Mouse (Mus musculus) forebrain, embryonic 13.5 days (tissue): ENCODE measurements around the gene Tmco1. TPM values are rescaled to one million over a fixed set of nuclear protein-coding genes. Genes with fewer than 3 reads are reported as not detected.

ENCODE experiments used
- ATAC-seq: fragments of 200-750 bp; cut with Nextera tagmentation; 2 replicates; pipeline ENCODE4 v1.8.0; 2017
- H3K27ac ChIP-seq: fragments of 300-500 bp; sonication (generic); 2 replicates; pipeline ENCODE4 v1.5.1; 2015; ENCODE audit warnings: inconsistent platforms, mild to moderate bottlenecking, moderate library complexity
- H3K27me3 ChIP-seq: fragments of 300-500 bp; sonication (generic); 2 replicates; pipeline ENCODE4 v1.6.1; 2015; ENCODE audit warnings: mild to moderate bottlenecking, inconsistent platforms
- H3K36me3 ChIP-seq: fragments of 300-500 bp; sonication (generic); 2 replicates; pipeline ENCODE4 v1.6.1; 2015; ENCODE audit warnings: mild to moderate bottlenecking, inconsistent platforms; ENCODE audit not compliant: poor library complexity, severe bottlenecking
- H3K4me1 ChIP-seq: fragments of 300-500 bp; sonication (generic); 2 replicates; pipeline ENCODE4 v1.6.1; 2015; ENCODE audit warnings: inconsistent platforms
- H3K4me2 ChIP-seq: fragments of 300-500 bp; sonication (generic); 2 replicates; pipeline ENCODE4 v1.6.1; 2015; ENCODE audit warnings: inconsistent platforms, mild to moderate bottlenecking, moderate library complexity
- H3K4me3 ChIP-seq: fragments of 300-500 bp; sonication (generic); 2 replicates; pipeline ENCODE4 v1.5.1; 2015; ENCODE audit warnings: mild to moderate bottlenecking, inconsistent platforms
- H3K9ac ChIP-seq: fragments of 300-500 bp; sonication (generic); 2 replicates; pipeline ENCODE4 v1.6.1; 2015; ENCODE audit warnings: mild to moderate bottlenecking, inconsistent platforms
- H3K9me3 ChIP-seq: fragments of 300-500 bp; sonication (generic); replicated peaks from 2 replicates; pipeline ENCODE4 v1.6.1; 2016; ENCODE audit warnings: inconsistent platforms
- WGBS: fragments of 180-500 bp; shearing (Covaris S2); methylation state at CpG from one replicate; pipeline ENCODE4 v1.1.7; 2015; 5-methylcytosine and 5-hydroxymethylcytosine counted together
- polyA plus RNA-seq: library from polyadenylated mRNA; unstranded; fragments of >200 nt; fragmentation: Nextera tagmentation; extraction: Ambion mirVana; gene quantifications from 2 replicates; pipeline ENCODE4 v1.2.1, GENCODE M21; 2015

Gene Tmco1
- polyA plus RNA-seq, 1 experiment from 2014 or later, result 74.1 TPM

GRCm38 (mm10) chr1:167362819-167363218 lies 54.6 kb downstream of the Tmco1 start:
- no peak for ATAC-seq
- Histone ChIP-seq H3K4me1 (no peaks in the 10 kb centered on the region), H3K4me3 (no peak overlapping the region), H3K27ac (no peak overlapping the region), H3K27me3 (no peaks in the 10 kb centered on the region), H3K4me2 (no peak overlapping the region), H3K36me3 (peaks cover 18% of the 10 kb centered on the region), H3K9ac (no peak overlapping the region), H3K9me3 (no peaks in the 10 kb centered on the region)
- WGBS, result 84% methylated on average over 4 of the region's 4 CpGs

- H3K27ac ChIP-seq, result no peak overlapping the region
- H3K27me3 ChIP-seq, result no peaks in the 10 kb centered on the region
- no peak overlapping the region for H3K9ac ChIP-seq
- no peak overlapping the region for H3K4me3 ChIP-seq
- peaks cover 22% of the 10 kb centered on the region for H3K36me3 ChIP-seq
- no peaks in the 10 kb centered on the region for H3K9me3 ChIP-seq
- H3K4me1 ChIP-seq, result no peaks in the 10 kb centered on the region
- no peak overlapping the region for H3K4me2 ChIP-seq
- no peak for ATAC-seq
- WGBS, result 45% methylated on average over 5 of the region's 5 CpGs
Measured at GRCm38 (mm10) chr1:167363322-167363721, 55.1 kb downstream of the Tmco1 start.

- 90% methylated on average over 7 of the region's 7 CpGs for WGBS
Measured at GRCm38 (mm10) chr1:167365808-167366207, 57.6 kb downstream of the Tmco1 start.

GRCm38 (mm10) chr1:167366621-167367020 lies 58.4 kb downstream of the Tmco1 start:
- H3K4me3 ChIP-seq, result no peak overlapping the region
- no peaks in the 10 kb centered on the region for H3K9me3 ChIP-seq
- H3K4me2 ChIP-seq, result no peak overlapping the region
- no peaks in the 10 kb centered on the region for H3K27me3 ChIP-seq
- peaks cover 22% of the 10 kb centered on the region for H3K36me3 ChIP-seq
- ATAC-seq, result no peak
- 90% methylated on average over 6 of the region's 6 CpGs for WGBS
- H3K27ac ChIP-seq, result no peak overlapping the region
- H3K4me1 ChIP-seq, result no peaks in the 10 kb centered on the region
- H3K9ac ChIP-seq, result no peak overlapping the region

More at GRCm38 (mm10) chr1:167365808-167366207, 57.6 kb downstream of the Tmco1 start:
- Histone ChIP-seq H3K27ac (no peak overlapping the region), H3K4me2 (no peak overlapping the region), H3K36me3 (peaks cover 25% of the 10 kb centered on the region), H3K9ac (no peak overlapping the region), H3K4me1 (no peaks in the 10 kb centered on the region), H3K4me3 (no peak overlapping the region), H3K27me3 (no peaks in the 10 kb centered on the region), H3K9me3 (no peaks in the 10 kb centered on the region)
- ATAC-seq, result no peak

- H3K4me3 ChIP-seq, result no peak overlapping the region
- no peaks in the 10 kb centered on the region for H3K27me3 ChIP-seq
- H3K9me3 ChIP-seq, result no peaks in the 10 kb centered on the region
- ATAC-seq, result no peak
- peaks cover 22% of the 10 kb centered on the region for H3K36me3 ChIP-seq
- H3K4me1 ChIP-seq, result no peaks in the 10 kb centered on the region
- H3K4me2 ChIP-seq, result no peak overlapping the region
- H3K9ac ChIP-seq, result no peak overlapping the region
- no peak overlapping the region for H3K27ac ChIP-seq
- WGBS, result 96% methylated on average over 4 of the region's 4 CpGs
Measured at GRCm38 (mm10) chr1:167368018-167368417, 59.8 kb downstream of the Tmco1 start.

GRCm38 (mm10) chr1:167368513-167368912 lies 60.3 kb downstream of the Tmco1 start:
- H3K4me1 ChIP-seq, result no peaks in the 10 kb centered on the region
- H3K4me3 ChIP-seq, result no peak overlapping the region
- 86% methylated on average over 7 of the region's 7 CpGs for WGBS
- peaks cover 22% of the 10 kb centered on the region for H3K36me3 ChIP-seq
- H3K27me3 ChIP-seq, result no peaks in the 10 kb centered on the region
- no peaks in the 10 kb centered on the region for H3K9me3 ChIP-seq
- no peak overlapping the region for H3K4me2 ChIP-seq
- no peak overlapping the region for H3K27ac ChIP-seq
- no peak overlapping the region for H3K9ac ChIP-seq
- ATAC-seq, result no peak

- peak; percentile 64 for ATAC-seq
- Histone ChIP-seq H3K27me3 (peaks cover 2% of the 10 kb centered on the region; the same call in 1 of the 2 replicates), H3K9ac (no peak overlapping the region), H3K27ac (no peak overlapping the region), H3K36me3 (peaks cover 22% of the 10 kb centered on the region), H3K4me1 (peaks cover 7% of the 10 kb centered on the region; the same call in 1 of the 2 replicates), H3K9me3 (no peaks in the 10 kb centered on the region), H3K4me2 (no peak overlapping the region), H3K4me3 (no peak overlapping the region)
- 12% methylated on average over 7 of the region's 7 CpGs for WGBS
Measured at GRCm38 (mm10) chr1:167369905-167370304, 61.7 kb downstream of the Tmco1 start.

GRCm38 (mm10) chr1:167372739-167373138 lies 64.6 kb downstream of the Tmco1 start:
- Histone ChIP-seq H3K36me3 (peaks cover 16% of the 10 kb centered on the region), H3K27ac (no peak overlapping the region), H3K27me3 (peaks cover 3% of the 10 kb centered on the region; the same call in 1 of the 2 replicates), H3K9ac (no peak overlapping the region), H3K9me3 (no peaks in the 10 kb centered on the region), H3K4me1 (peaks cover 9% of the 10 kb centered on the region; the same call in 1 of the 2 replicates), H3K4me2 (no peak overlapping the region), H3K4me3 (no peak overlapping the region)
- WGBS, result 93% methylated on average over 7 of the region's 7 CpGs
- no peak for ATAC-seq

GRCm38 (mm10) chr1:167374003-167374784 lies 66.0 kb downstream of the Tmco1 start:
- Histone ChIP-seq H3K27me3 (peaks cover 3% of the 10 kb centered on the region; the same call in 1 of the 2 replicates), H3K4me2 (no peak overlapping the region)
- WGBS, result 26% methylated on average over 15 of the region's 15 CpGs

GRCm38 (mm10) chr1:167374942-167375341 lies 66.8 kb downstream of the Tmco1 start:
- WGBS, result 41% methylated on average over 2 of the region's 2 CpGs
- Histone ChIP-seq H3K4me1 (peaks cover 16% of the 10 kb centered on the region), H3K9me3 (no peaks in the 10 kb centered on the region), H3K4me2 (no peak overlapping the region), H3K27me3 (peaks cover 3% of the 10 kb centered on the region; the same call in 1 of the 2 replicates), H3K27ac (no peak overlapping the region), H3K9ac (no peak overlapping the region), H3K4me3 (no peak overlapping the region), H3K36me3 (peaks cover 10% of the 10 kb centered on the region)
- ATAC-seq, result no peak

More at GRCm38 (mm10) chr1:167374003-167374784, 66.0 kb downstream of the Tmco1 start:
- Histone ChIP-seq H3K9ac (no peak overlapping the region), H3K9me3 (no peaks in the 10 kb centered on the region), H3K4me3 (no peak overlapping the region), H3K27ac (no peak overlapping the region), H3K36me3 (peaks cover 10% of the 10 kb centered on the region), H3K4me1 (peaks cover 16% of the 10 kb centered on the region)
- ATAC-seq, result peak; percentile 56; the same call in 1 of the 2 replicates

GRCm38 (mm10) chr1:167378019-167378418 lies 69.8 kb downstream of the Tmco1 start:
- Histone ChIP-seq H3K9ac (no peak overlapping the region), H3K27ac (no peak overlapping the region), H3K4me2 (no peak overlapping the region), H3K9me3 (no peaks in the 10 kb centered on the region), H3K4me3 (no peak overlapping the region), H3K4me1 (peaks cover 17% of the 10 kb centered on the region), H3K36me3 (peaks cover 10% of the 10 kb centered on the region), H3K27me3 (peaks cover 3% of the 10 kb centered on the region; the same call in 1 of the 2 replicates)
- no peak for ATAC-seq
- 63% methylated on average over 6 of the region's 6 CpGs for WGBS

- no peaks in the 10 kb centered on the region for H3K9me3 ChIP-seq
- ATAC-seq, result no peak
- H3K9ac ChIP-seq, result no peak overlapping the region
- H3K27me3 ChIP-seq, result peaks cover 3% of the 10 kb centered on the region; the same call in 1 of the 2 replicates
- H3K36me3 ChIP-seq, result peaks cover 10% of the 10 kb centered on the region
- H3K4me3 ChIP-seq, result no peak overlapping the region
- H3K4me1 ChIP-seq, result peaks cover 17% of the 10 kb centered on the region
- whole genome bisulfite sequencing, result 67% methylated on average over 5 of the region's 5 CpGs
- H3K4me2 ChIP-seq, result no peak overlapping the region
- no peak overlapping the region for H3K27ac ChIP-seq
Measured at GRCm38 (mm10) chr1:167379751-167380150, 71.6 kb downstream of the Tmco1 start.
